Mouse (Mus musculus) adrenal gland, adult (tissue): Measurements from ENCODE around the gene Ttc28.

Experiments used
- DNase-seq, 2 experiments: peaks; one replicate each; pipeline ENCODE4 v3.0.0; 2022 to 2023; ENCODE audit warnings: low spot score in 1 of 2; ENCODE audit not compliant: inconsistent age in 2 of 2

The Ttc28 gene

DNA sequence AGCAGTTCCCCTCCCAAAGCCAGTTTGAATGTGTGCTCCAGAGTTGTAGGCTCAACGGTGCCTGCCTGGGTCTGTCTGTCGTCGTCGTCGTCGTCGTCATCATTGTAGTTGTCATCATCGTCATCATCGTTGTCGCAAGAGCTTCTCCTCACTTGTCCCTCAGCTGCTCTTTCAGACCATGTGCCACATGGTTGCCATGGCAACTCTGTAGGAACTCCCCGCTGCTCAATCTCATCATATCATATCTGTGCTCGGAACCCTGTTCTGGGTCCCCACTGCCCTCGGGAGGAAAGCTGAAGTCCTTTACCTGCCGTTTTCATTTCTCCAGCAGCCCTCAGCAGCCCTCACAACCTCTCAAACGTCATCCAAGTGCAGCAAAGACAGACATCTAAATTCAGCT lies 318.1 kb downstream of the Ttc28 start:
- no peak for DNase-seq

DNA sequence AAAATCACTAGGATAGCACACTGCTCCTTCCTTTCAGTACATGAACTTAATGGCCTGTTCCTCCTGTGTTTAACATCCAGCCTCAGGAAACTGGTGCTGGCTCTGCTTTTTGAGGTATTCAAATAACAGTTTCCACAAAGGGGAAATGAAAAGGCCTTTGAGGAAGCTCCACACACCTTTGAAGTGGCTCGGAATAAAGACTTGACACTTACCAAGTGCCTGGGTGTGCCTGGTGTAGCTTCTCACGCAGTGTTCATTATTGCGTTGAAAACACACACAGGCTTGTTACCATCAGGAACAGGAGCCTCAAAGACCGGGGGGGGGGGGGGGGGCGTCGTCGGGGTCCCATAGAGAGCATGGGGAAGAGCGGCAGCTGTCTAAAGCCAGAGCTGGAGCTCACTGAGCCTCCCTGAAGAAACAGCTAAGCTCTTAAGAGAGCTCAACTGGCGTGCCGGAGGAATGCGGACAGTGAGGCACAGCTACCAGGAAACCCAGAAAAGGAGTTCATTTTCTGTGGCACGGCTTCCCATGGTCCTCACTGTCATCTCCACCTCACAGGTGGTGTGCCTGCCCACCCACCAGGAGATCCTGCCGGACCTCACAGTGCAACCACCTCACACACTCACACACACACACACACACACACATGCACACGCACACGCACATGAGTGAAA lies 320.7 kb downstream of the Ttc28 start:
- no peak for DNase-seq

GRCm38 (mm10) chr5:111200915-111201610 lies 321.5 kb downstream of the Ttc28 start:
- DNase-seq = peak; percentile 77 to 83

GRCm38 (mm10) chr5:111204221-111204620 lies 324.6 kb downstream of the Ttc28 start:
- DNase-seq = no peak

DNA sequence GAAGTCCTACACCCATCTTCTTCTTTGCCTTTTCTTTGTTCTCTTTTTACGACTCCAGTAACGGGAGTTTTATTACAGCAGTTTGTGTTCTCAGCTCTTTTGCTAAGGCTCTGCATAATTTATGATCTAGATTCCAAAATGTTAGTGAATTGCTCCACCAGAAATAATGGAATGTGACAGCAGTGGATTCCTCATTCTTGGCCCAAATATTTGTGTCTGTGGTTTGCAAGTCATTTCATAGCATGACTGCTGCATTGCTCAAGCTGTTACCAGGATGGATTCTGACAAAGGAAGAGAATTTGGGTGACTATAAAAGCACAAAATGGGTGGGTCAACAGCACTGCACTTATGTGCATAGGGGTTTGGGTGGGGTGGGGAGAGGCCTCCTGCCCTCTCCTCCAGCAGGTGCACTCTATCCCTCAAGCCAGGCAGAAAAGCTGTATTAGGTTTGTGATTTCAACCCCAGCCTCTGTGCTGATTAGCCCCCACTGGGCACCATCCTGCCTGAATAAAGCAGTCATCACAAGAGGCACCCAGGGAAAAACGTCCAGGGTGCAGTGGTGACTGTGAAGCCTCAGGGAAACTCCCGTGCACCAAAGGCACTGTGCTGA lies 325.5 kb downstream of the Ttc28 start:
- DNase-seq = no peak

- DNase-seq = no peak
Observed at GRCm38 (mm10) chr5:111205817-111206216, 326.2 kb downstream of the Ttc28 start.

DNA sequence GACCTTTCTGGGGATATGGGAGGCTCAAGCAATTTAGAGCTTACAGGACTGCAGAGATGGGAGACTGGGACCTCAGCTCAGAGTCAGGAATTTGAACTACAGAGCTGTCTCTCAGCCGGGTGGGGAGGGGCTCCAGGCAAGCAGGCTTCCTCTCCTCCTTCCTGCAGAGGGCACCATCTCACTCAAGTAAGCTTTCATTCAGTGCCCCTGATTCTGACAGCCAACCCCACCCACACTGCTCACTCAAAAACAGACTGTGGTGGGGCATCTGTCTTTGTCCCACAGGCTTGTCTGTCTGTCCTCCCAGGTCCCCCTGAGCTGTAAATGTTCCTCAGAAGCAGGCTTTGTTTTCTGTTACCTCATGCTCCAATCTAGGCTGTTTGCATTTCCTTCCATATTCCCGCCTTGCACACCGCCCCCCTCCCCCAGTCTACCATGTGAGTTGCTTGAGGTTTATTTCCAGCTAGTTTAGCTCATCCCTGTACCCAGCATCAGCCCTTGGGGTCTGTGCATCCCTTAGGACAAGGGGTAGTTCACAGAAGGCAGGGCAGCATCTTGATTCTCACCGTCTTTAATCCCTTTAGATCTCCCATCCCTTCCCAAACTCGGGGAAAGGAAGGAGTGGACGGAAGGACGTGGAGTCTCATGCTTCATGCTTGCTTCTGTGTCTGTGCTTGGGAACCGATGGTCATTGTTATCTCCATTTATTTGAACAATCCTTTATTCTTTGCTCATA lies 328.5 kb downstream of the Ttc28 start:
- peak; percentile 44 to 72 for DNase-seq

DNA sequence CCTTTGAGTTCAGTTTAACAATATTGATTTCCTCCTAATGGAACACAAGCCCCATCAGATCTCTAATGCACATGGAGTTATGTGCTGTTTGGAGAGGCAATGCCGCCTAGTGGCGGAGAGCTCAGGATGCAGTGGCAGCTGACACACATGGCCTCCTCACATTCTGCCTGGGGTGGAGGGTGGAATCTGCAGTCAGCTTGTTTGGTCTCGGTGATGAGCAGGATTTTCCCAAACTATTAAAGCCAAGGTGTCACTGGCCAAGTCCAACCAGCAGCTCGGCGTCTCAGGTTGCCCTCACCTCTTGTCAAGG lies 329.0 kb downstream of the Ttc28 start:
- DNase-seq = peak; percentile 55 to 81

DNA sequence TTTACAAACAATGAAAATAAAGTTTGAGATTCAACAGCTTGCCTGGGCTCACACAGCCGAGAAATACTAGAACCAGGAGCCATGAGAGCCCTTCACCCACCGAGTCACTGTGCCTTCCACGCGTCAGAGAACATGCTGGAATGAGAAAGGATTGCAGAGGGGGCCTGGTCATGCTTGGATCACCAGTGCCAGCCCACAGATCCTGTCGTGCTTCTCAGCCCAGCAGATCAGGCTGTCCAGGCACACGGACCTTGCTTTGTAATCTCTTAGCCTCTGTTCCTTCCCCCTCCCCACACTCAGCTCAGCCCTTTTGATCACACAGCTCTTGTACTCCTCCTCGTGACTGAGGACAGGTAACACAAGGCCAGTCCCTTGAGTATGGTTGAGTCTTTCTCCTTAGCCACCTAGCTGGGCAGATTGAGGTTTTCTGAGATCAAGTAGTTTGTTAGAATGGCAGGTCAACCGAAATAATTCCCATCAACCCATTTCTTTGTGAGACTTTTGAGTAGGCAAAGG lies 334.4 kb downstream of the Ttc28 start:
- no peak for DNase-seq

DNA sequence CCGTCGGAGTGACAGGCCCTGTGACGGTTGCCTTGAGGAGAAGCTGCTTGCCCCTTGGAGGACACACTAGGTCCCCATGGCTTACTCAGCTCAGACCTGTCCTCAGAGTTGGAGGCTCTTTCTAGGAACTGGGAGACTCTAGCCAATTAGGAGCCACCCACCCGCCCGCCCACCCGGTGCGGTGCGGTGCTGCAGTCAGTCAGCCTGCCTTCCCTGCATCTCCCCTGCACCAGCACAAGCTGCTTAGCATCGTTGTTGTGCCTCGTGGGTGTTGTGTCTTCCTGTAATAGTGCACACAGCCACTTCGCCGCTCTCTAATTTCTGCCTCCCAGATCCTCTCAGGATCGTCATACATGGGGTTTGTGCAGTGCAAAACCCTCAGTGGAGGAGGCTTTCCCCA lies 335.3 kb downstream of the Ttc28 start:
- no peak for DNase-seq

- DNase-seq = no peak
Observed at GRCm38 (mm10) chr5:111215722-111216121, 336.1 kb downstream of the Ttc28 start.

DNA sequence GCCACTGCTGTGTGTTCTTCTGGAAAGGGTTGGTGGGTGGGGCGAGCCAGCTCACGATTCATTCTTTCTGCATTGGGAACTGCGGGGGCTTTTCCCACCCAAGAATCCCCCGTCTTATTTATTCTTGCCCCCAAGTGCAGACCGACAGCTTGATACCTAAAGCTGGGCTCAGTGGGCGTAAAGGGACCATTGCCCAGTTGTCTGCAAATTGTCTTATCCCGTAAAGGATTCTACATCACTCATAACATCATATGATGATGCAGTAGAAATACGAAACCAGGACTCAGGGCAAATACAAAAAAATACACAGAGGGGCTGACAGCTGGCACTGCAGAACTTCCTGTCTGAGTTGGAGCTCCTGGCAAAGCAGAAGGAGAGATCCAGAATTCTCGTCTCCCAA lies 336.6 kb downstream of the Ttc28 start:
- no peak for DNase-seq

DNA sequence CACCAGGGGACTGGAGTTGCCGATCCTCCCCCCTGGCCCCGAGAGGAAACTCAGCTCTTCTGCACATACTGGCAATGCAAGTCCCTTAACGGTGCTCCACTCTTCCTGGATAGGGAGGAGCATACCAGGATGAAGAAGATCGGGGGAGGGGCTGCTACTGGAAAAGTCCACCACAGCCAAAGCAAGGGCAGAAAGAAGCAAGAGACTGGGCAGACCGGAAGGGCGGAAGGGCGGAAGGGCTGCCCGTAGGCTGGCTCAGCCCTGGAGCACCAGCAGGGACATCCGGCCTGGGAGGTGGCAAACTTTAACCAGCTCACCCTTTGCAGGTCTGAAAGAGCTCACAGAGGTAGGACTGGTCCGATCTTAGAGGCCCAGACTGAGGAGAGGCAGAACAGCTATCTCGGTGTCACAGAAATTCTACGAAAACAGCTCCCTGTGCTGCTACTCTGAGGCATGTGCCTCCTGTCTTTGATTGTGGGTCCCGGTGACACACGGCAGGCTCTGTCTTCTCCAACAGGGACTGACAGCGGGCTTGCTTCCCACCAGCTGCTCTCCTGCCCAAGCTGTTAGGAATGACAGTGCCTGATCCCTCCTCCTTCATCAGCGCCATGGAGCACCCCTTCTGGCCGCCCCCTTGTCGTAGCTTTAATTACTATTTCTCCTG lies 338.0 kb downstream of the Ttc28 start:
- DNase-seq = no peak

GRCm38 (mm10) chr5:111218111-111218891 lies 338.7 kb downstream of the Ttc28 start:
- DNase-seq = no peak

DNA sequence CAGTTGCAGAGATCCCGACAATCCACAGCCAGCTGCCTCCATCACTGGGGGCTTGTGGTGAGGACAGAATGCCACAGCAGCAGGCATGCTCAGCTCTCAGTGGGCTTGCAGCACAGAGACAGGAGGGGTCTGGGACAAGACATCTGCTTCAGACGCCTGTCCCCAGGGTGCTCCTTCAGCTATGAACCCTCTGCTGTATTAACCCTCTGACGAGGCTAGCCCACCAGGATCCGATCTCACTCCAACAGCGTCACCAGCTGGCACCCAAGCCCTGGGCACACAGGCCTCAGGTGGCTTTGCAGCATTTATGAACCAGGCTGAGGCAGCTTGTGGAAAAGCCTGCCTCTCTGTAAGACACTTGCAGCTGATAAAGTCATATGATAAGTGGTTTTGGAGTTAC lies 339.4 kb downstream of the Ttc28 start:
- no peak for DNase-seq

DNA sequence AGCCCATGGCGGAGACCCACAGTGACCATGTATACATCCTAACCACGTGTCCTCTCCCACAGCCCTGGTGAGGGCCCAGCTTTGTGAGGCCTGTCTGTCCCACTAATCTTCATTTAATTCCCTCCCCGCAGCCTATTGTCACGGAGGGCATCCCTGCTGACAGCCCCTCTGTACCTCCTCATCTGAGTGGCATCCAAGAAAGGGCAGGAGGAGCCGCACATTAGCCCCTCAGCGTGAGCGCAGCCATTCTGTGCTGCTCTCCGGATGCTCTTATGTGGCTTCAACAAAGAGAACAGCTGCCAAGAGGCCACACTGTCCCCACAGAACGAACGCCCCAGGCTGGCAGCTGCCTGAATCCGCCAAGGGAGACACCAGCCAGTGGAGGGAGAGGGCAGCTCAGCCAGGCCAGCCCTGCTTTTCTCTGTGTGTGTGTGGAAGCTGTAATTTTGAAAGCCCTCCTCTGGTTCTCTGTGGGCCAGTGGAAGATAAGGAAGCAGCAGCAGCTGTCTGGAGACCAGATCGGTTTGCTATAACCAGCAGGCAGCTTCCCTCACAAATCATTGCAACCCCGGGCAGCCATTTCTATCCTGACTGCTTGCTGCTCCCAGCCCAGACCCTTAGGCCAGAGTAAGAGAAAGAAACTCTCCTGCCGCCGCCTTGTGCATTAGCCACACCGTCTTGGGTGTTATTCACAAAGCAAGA lies 341.2 kb downstream of the Ttc28 start:
- peak in 1 of 2 experiments; percentile 40 for DNase-seq

DNA sequence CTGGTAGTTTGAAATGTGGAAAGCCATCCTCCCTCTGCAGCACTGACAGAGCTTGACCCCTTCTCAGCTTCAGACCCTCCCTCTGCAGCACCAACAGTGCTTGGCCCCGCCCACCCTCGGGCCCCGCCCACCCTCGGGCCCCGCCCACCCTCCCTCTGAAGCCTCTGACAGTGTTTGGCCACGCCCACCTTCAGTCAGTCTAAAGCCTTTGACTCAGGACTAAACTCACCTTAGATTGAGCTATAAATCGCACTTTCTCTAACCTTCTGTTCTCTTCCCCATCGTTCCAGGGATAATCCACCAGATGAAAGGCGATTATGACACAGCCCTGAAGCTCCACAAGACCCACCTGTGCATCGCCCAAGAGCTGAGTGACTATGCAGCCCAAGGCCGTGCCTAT lies 343.2 kb downstream of the Ttc28 start:
- no peak for DNase-seq

GRCm38 (mm10) chr5:111225306-111225705 lies 345.7 kb downstream of the Ttc28 start:
- DNase-seq = no peak

- DNase-seq = no peak
Observed at GRCm38 (mm10) chr5:111226486-111226885, 346.9 kb downstream of the Ttc28 start.

GRCm38 (mm10) chr5:111227850-111228249 lies 348.2 kb downstream of the Ttc28 start:
- no peak for DNase-seq
